ENCODE assay signal across 13 mouse cellular contexts in genomic region chr6:114819971-114820481, GRCm38 (mm10).
DNase-seq lines count a peak whose midpoint lies in the region; ATAC-seq and TF ChIP-seq lines count a peak whose summit lies in the region.
"Had no signal": no experiment of that assay in that cellular context is flagged by ENCODE, and none has a peak within 500 bp of the region (broad histone marks: within the 10 kb centered on the region; RNA-seq: fewer than 3 reads in every experiment).

No protein-coding gene starts in this region.

- H3K9me3 ChIP-seq in midbrain, embryonic 16.5 days (replicated peaks; ENCODE audit: control insufficient read depth, low read length, poor library complexity, severe bottlenecking) = no peaks in the 10 kb centered on the region
- no peaks in the 10 kb centered on the region for H3K9me3 ChIP-seq in midbrain, postnatal 0 days (ENCODE audit: low read length)
- no peaks in the 10 kb centered on the region for H3K9me3 ChIP-seq in hindbrain, postnatal 0 days (ENCODE audit: low read length)
- H3K9me3 ChIP-seq in stomach, embryonic 16.5 days (replicated peaks; ENCODE audit: control insufficient read depth, low read length) = no peaks in the 10 kb centered on the region
- H3K9me3 ChIP-seq: liver, embryonic 13.5 days had no signal

- DNase-seq in midbrain, postnatal 0 days (ENCODE audit: low spot score) = no peak
- peak; percentile 81 for DNase-seq in fibroblast of lung, adult 2 months (ENCODE audit: low read depth)
- DNase-seq in hindbrain, postnatal 0 days (ENCODE audit: low spot score) = no peak
- DNase-seq in gastrocnemius, adult 8-10 months (ENCODE audit: low spot score in 2 of 2) = no peak
- no peak for DNase-seq in retina, postnatal 1 day
- DNase-seq: kidney, postnatal 36 days; liver, embryonic 13.5 days; thymus, adult 18-20 months had no signal

- H3K36me3 ChIP-seq in midbrain, embryonic 16.5 days (ENCODE audit: control insufficient read depth, insufficient read depth, low read length) = no peaks in the 10 kb centered on the region
- no peaks in the 10 kb centered on the region for H3K36me3 ChIP-seq in midbrain, postnatal 0 days (ENCODE audit: insufficient read depth, low read length)
- H3K36me3 ChIP-seq in hindbrain, postnatal 0 days (ENCODE audit: insufficient read depth, low read length) = no peaks in the 10 kb centered on the region
- no peaks in the 10 kb centered on the region for H3K36me3 ChIP-seq in stomach, embryonic 16.5 days (ENCODE audit: control insufficient read depth, insufficient read depth, low read length)
- H3K36me3 ChIP-seq: forebrain, embryonic 12.5 days; liver, embryonic 13.5 days; neural tube, embryonic 13.5 days had no signal

- no peaks in the 10 kb centered on the region for H3K27me3 ChIP-seq in midbrain, embryonic 16.5 days (ENCODE audit: control insufficient read depth, insufficient read depth, low read depth, low read length)
- H3K27me3 ChIP-seq in midbrain, postnatal 0 days (ENCODE audit: insufficient read depth, low read length) = no peaks in the 10 kb centered on the region
- H3K27me3 ChIP-seq in hindbrain, postnatal 0 days (ENCODE audit: insufficient read depth, low read length) = no peaks in the 10 kb centered on the region
- H3K27me3 ChIP-seq in stomach, embryonic 16.5 days (ENCODE audit: control insufficient read depth, insufficient read depth, low read length) = no peaks in the 10 kb centered on the region
- H3K27me3 ChIP-seq: liver, embryonic 13.5 days; neural tube, embryonic 13.5 days; Patski had no signal

- no peaks in the 10 kb centered on the region for H3K4me1 ChIP-seq in midbrain, embryonic 16.5 days (ENCODE audit: control insufficient read depth, insufficient read depth, low read length)
- H3K4me1 ChIP-seq in midbrain, postnatal 0 days (ENCODE audit: insufficient read depth, low read length) = 0 out of 2 replicates have a peak, but pooled peaks cover 3% of the 10 kb centered on the region
- peaks cover 3% of the 10 kb centered on the region; the same call in 1 of the 2 replicates for H3K4me1 ChIP-seq in hindbrain, postnatal 0 days (ENCODE audit: insufficient read depth, low read length)
- H3K4me1 ChIP-seq in stomach, embryonic 16.5 days (ENCODE audit: control insufficient read depth, insufficient read depth, low read length) = peaks cover 19% of the 10 kb centered on the region

- H3K4me2 ChIP-seq in midbrain, embryonic 16.5 days (ENCODE audit: low read length) = no peak overlapping the region
- no peak overlapping the region for H3K4me2 ChIP-seq in midbrain, postnatal 0 days (ENCODE audit: low read depth, low read length, poor library complexity, severe bottlenecking)
- no peak overlapping the region for H3K4me2 ChIP-seq in hindbrain, postnatal 0 days (ENCODE audit: low read depth, low read length)
- no peak overlapping the region for H3K4me2 ChIP-seq in stomach, embryonic 16.5 days (ENCODE audit: low read depth, low read length)
- H3K4me2 ChIP-seq: forebrain, embryonic 12.5 days; liver, embryonic 13.5 days; neural tube, embryonic 13.5 days had no signal

- no peak for TF ChIP-seq CTCF in midbrain, postnatal 0 days (IDR thresholded peaks at IDR 0.05)
- no peak for TF ChIP-seq CTCF in hindbrain, postnatal 0 days (IDR thresholded peaks at IDR 0.05; ENCODE audit: low read depth)

- ATAC-seq in midbrain, embryonic 16.5 days = no peak
- no peak for ATAC-seq in midbrain, postnatal 0 days (ENCODE audit: low FRiP score)
- ATAC-seq in hindbrain, postnatal 0 days = no peak
- peak; percentile 24; the same call in 1 of the 2 replicates for ATAC-seq in stomach, embryonic 16.5 days (ENCODE audit: insufficient read depth, low FRiP score)
- ATAC-seq: Patski had no signal

- H3K4me3 ChIP-seq in midbrain, embryonic 16.5 days (ENCODE audit: low read depth, low read length) = no peak overlapping the region
- no peak overlapping the region for H3K4me3 ChIP-seq in midbrain, postnatal 0 days (ENCODE audit: low read depth, low read length)
- H3K4me3 ChIP-seq in hindbrain, postnatal 0 days (ENCODE audit: low read length) = no peak overlapping the region
- no peak overlapping the region for H3K4me3 ChIP-seq in stomach, embryonic 16.5 days (replicated peaks; ENCODE audit: low read length)
- H3K4me3 ChIP-seq: forebrain, embryonic 12.5 days; liver, embryonic 13.5 days; neural tube, embryonic 13.5 days had no signal

- 53% methylated on average over 9 of the region's 9 CpGs for WGBS in midbrain, embryonic 16.5 days
- WGBS in midbrain, postnatal 0 days = 51% methylated on average over 9 of the region's 9 CpGs
- WGBS in hindbrain, postnatal 0 days = 45% methylated on average over 9 of the region's 9 CpGs
- WGBS in stomach, embryonic 16.5 days = 52% methylated on average over 9 of the region's 9 CpGs

- 0 out of 2 replicates have a peak overlapping the region, but pooled peaks have one; percentile 7 for H3K27ac ChIP-seq in midbrain, embryonic 16.5 days (ENCODE audit: low read length)
- H3K27ac ChIP-seq in midbrain, postnatal 0 days (ENCODE audit: low read depth, low read length) = no peak overlapping the region
- peak overlapping the region; percentile 42; the same call in 1 of the 2 replicates for H3K27ac ChIP-seq in hindbrain, postnatal 0 days
- 0 out of 2 replicates have a peak overlapping the region, but pooled peaks have one; percentile 36 for H3K27ac ChIP-seq in stomach, embryonic 16.5 days (ENCODE audit: low read length)
- H3K27ac ChIP-seq: forebrain, embryonic 12.5 days; liver, embryonic 13.5 days; neural tube, embryonic 13.5 days had no signal

- H3K9ac ChIP-seq in midbrain, embryonic 16.5 days (ENCODE audit: low read depth, low read length) = no peak overlapping the region
- H3K9ac ChIP-seq in midbrain, postnatal 0 days (replicated peaks; ENCODE audit: low read length, poor library complexity, severe bottlenecking) = no peak overlapping the region
- H3K9ac ChIP-seq in hindbrain, postnatal 0 days (replicated peaks; ENCODE audit: low read length) = no peak overlapping the region
- H3K9ac ChIP-seq in stomach, embryonic 16.5 days (ENCODE audit: low read length) = no peak overlapping the region
- H3K9ac ChIP-seq: forebrain, embryonic 12.5 days; liver, embryonic 13.5 days; neural tube, embryonic 13.5 days had no signal
